Mouse (Mus musculus) forebrain, embryonic 10.5 days (tissue): Measurements from ENCODE around the gene Cep128. TPM values are rescaled to one million over a fixed set of nuclear protein-coding genes. Genes with fewer than 3 reads are reported as not detected.

Experiments used
- DNase-seq: peaks from one replicate; pipeline ENCODE4 v3.0.0-alpha.2; 2017; ENCODE audit warnings: low spot score; ENCODE audit errors: extremely low spot score
- H3K27ac ChIP-seq: fragments of 300-500 bp; sonication (generic); 2 replicates; pipeline ENCODE4 v1.5.1; 2016; ENCODE audit warnings: mild to moderate bottlenecking
- H3K27me3 ChIP-seq: fragments of 300-500 bp; sonication (generic); 2 replicates; pipeline ENCODE4 v1.6.1; 2016; ENCODE audit warnings: mild to moderate bottlenecking; ENCODE audit not compliant: poor library complexity, severe bottlenecking
- H3K36me3 ChIP-seq: fragments of 300-500 bp; sonication (generic); replicated peaks from 2 replicates; pipeline ENCODE4 v1.6.1; 2016; ENCODE audit warnings: mild to moderate bottlenecking, moderate library complexity
- H3K4me1 ChIP-seq: fragments of 300-500 bp; sonication (generic); 2 replicates; pipeline ENCODE4 v1.6.1; 2016
- H3K4me3 ChIP-seq: fragments of 300-500 bp; sonication (generic); 2 replicates; pipeline ENCODE4 v1.5.1; 2016; ENCODE audit warnings: mild to moderate bottlenecking, moderate library complexity
- H3K9me3 ChIP-seq: fragments of 300-500 bp; sonication (generic); 2 replicates; pipeline ENCODE4 v1.6.1; 2016; ENCODE audit warnings: mild to moderate bottlenecking, moderate library complexity
- WGBS: fragments of 180-500 bp; shearing (Covaris S2); methylation state at CpG from one replicate; pipeline ENCODE4 v1.1.7; 2016; 5-methylcytosine and 5-hydroxymethylcytosine counted together
- microRNA-seq: library from miRNA; unstranded; fragments of <30 nt; microRNA quantifications from one replicate; pipeline ENCODE4, GENCODE M21; 2017
- polyA plus RNA-seq: library from polyadenylated mRNA; unstranded; fragments of >200 nt; fragmentation: Nextera tagmentation; extraction: Ambion mirVana; gene quantifications from 2 replicates; pipeline ENCODE4 v1.2.1, GENCODE M21; 2016

Gene Cep128
- polyA plus RNA-seq, 1 experiment from 2014 or later: 11.4 TPM

- DNase-seq: no peak
- Histone ChIP-seq H3K4me1 (no peaks in the 10 kb centered on the region), H3K9me3 (no peaks in the 10 kb centered on the region), H3K27me3 (no peaks in the 10 kb centered on the region), H3K36me3 (no peaks in the 10 kb centered on the region), H3K27ac (no peak overlapping the region), H3K4me3 (no peak overlapping the region)
- WGBS: 85% methylated on average over 5 of the region's 5 CpGs
These were observed 422.7 kb downstream of the Cep128 start for GRCm38 (mm10) chr12:90961386-90962017.

DNA sequence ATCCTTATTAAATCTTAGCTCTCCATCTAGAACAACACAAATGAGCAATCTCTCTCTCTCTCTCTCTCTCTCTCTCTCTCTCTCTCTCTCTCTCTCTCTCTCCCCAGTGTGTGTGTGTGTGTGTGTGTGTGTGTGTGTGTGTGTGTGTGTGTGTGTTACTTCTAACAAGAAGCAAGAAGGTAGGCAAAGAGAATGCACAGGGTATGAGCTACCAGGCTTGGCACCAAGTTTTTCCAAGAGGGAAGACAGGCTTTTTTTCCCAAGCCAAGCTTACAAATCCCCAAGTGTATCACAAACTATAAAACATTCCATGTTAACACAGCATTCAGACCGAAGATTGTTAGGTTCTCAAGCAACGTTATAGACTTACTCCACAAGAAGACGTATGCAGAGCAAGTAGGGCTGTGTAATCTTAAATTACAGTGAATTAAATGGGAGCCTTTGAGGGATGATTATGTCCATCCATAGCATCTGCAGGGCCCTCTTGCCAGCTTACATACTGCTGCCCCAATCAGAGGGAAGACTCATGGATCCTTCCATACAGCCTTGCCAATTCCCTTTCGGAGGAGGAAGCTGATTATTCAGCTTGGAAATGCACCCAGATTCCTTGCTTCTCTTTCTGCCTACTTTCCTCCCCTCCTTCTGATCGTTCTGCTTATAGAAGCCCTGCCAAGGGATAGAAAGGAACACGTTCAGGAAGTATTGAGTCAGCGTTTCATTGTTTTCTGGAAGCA lies 429.3 kb downstream of the Cep128 start:
- WGBS: 84% methylated on average over 7 of the region's 7 CpGs
- Histone ChIP-seq H3K9me3 (no peaks in the 10 kb centered on the region), H3K4me1 (no peaks in the 10 kb centered on the region), H3K4me3 (no peak overlapping the region), H3K27me3 (no peaks in the 10 kb centered on the region), H3K27ac (no peak overlapping the region), H3K36me3 (no peaks in the 10 kb centered on the region)
- no peak for DNase-seq

Small RNA genes lying within 50 kb of the gene (microRNA-seq; reads per million reads assigned to microRNA genes)
- not detected for gene Gm44370

Other genes with a start within 250 kb of the Cep128 start
- 0.29 and 0.34 TPM in 2 replicates for gene Tshr, start 154 bp upstream of the Cep128 start, polyA plus RNA-seq
- gene Gtf2a1, start 206.1 kb upstream of the Cep128 start, polyA plus RNA-seq: 67.1 and 68.5 TPM in 2 replicates